Mouse (Mus musculus) ES-CJ7 (cell line): ENCODE data around the gene Gsk3a.

Experiments
- DNase-seq: peaks from one replicate; pipeline ENCODE4 v3.0.0; 2011; ENCODE audit warnings: low read depth, low spot score

Gsk3a gene

DNA sequence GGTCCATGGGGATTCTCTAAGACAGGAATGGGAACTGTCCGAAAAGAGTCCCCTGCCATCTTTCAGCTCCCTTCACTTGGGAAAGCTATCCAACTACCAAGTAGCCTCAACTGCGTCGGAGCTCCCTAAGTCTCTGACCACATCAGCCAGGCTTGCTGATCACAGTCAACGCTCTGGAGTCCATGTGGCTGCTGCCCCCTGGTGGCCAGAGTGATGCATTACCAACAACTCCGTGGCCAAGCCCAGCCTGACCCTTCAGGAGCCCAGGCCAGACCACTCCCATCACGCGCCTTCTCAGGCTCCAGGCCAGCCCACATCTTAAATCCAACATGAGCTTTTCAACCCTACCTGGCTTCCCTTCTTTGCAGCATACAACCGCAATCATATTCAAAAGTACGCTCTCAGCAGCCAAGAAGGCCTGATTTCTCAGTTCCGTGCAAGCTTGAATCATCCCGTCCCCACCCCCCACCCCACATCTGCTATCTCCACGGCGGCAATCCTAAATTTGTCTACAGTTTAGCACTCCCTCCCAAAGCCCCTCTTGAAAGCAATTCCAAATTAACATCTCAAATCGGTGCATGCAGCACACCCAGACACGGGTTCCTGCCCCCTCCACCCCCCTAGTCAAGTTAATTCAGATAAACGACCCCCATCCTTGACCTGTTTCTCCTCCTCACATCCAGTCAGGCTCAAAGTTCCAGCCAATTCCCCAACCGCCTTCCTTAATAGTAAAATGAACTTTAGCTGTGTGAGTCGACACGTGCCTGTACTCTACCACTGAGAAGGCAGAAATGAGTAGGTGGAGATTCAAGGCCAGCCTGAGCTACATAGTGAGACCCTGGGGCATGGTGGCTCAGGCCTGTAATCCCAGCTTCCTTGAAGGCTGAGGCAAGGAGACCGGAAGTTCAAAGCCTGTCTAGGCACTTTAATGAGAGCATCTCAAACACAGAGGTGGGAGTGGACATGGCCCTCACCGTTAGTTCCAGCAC lies 49.7 kb downstream of the Gsk3a start:
- peak; percentile 95 for DNase-seq

DNA sequence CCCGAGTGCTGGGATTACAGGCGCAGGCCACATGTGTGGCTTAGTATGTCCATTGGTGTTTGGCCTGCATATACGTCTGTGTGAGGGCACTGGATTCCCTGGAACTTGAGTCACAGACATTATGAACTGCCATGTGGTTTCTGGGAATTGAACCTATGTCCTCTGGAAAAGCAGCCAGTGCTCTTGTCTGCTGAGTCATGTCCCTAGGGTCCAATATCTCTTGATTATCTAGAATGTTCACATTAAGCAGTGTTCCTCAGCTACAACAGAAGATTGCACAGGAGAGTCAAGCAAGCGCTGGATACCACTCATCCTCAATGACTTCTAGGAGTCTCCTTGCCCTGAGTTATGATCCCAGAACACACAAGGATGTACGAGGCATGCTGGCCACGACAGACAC lies 53.6 kb downstream of the Gsk3a start:
- DNase-seq = no peak

DNA sequence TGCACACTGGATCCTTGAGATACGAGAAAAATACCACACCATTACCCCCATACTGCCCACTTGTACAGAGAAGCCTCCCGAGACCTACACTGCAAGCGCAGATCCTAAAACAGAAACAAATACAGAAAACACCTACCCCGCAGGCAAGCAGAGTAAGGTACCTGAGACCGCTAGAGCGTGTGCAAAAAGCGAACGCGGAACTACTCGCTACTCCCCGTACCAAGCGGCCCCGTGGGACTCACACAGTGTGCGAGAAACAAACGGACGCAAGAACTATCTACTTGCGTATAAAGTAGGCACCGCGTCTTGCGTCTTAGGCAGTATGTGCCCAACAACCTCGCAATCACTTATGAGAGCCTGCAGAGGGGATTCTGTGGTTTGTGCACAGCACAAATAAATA lies 55.8 kb downstream of the Gsk3a start:
- no peak for DNase-seq

DNA sequence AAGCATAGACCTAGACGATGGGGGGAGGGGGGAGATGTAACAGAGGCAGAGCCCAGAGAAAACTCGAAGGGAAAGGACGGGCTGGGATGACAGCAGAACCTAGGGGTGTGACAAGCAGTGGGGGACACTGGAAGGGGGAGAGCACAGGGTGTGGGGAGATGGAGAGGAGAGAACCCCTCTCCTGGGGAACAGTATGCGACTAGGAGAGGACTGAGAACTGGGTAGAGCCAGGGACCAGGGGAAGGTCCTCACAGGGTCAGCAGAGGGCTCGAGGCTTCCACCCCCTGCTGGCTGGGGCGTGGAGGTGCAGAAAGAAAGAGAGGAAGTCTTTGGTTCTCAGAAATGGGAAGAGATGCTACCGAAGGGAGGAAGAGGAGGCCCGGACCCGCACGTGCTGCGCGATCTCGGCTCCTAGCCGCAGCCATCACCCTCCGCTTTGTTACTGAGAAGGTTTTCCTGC lies 56.3 kb downstream of the Gsk3a start:
- peak; percentile 51 for DNase-seq

DNA sequence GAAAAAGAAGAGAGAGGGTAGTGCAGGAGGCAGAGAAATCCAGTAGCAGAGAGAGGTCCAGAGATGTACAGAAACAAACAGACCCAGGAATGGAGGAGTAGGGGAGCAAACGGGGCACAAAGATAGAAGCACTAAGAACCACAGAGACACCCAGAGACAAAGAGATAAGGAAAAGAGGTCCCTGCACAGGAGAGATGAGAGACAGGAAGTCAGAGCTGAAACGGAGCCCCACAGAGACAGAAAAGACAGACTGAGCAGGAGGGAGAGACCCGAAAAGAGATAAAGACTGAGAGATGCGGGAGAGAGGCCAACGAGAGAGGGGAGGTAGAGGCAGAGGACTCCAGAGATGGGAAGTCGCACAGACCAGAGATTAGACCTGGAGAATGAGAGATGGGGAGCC lies 57.1 kb downstream of the Gsk3a start:
- DNase-seq = no peak

DNA sequence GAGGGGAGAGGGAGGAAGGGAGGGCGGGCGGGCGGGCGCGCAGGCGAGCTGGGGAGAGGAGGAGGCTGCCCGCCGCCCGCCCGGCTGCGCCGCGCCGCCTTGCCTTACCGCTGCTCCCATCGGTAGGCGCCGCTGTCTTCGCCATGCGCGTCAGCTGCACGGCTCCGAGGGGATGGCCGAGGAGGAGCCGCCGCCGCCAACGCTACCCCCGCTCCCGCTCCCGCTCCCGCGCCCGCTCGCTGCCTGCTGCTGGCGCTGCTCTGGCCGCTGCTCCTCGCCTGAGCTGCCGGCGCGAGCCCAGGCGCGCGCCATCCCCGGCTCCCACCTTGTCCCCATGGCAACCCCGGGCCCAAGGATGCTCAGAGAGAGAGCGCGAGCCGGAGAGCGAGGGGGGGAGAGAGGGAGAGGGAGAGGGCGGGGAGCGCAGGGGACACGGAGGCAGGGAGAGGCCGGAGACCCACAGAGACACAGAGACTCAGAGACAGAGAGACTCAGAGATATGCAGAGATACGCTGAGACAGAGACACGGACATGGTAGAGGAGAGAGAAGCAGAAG lies 58.0 kb downstream of the Gsk3a start, which contains the start of gene Pou2f2:
Gene Pou2f2, minus strand, starts transcription at position 121 of the 556 bp plus-strand sequence.
- peak; percentile 76 for DNase-seq

DNA sequence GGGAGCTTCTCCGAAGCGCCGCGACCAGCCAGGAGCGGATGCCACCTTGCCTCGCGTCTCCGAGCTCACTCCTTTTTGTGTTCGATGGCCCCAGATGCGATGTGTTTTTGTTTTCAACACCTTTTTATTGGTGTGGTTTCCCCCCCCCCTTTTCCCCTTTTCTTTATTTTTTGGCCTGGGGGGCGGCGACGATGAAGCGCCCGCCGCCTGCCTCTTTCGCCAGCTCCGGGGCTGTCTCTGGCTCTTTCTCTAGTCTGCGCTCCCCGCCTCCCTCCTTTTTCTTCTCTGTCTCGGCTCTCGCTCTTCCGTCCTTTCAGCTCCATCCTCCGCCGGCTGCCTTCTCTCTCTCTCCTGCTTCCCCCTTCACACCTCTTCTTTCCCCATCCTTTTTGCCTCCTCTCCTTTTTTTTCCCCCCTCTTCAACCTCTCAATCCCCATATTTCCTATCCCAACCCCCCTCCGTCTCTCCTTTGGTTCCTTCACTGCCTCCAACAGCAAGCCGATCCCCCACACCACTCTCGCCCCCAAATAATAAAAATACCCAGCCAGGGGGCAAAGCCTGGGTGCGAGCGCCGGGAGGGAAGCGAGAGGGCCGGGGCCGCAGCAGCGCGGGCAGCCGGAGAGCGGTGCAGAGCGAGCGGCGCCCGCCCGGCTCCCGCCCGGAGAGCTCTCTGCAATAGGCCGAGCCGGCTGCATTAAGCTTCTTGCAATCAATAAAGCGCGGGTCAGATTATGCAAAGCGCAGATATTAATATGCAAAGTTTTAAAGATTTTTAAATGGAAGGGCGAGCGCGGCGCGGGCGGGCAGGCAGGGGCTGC lies 58.7 kb downstream of the Gsk3a start:
- DNase-seq = no peak

DNA sequence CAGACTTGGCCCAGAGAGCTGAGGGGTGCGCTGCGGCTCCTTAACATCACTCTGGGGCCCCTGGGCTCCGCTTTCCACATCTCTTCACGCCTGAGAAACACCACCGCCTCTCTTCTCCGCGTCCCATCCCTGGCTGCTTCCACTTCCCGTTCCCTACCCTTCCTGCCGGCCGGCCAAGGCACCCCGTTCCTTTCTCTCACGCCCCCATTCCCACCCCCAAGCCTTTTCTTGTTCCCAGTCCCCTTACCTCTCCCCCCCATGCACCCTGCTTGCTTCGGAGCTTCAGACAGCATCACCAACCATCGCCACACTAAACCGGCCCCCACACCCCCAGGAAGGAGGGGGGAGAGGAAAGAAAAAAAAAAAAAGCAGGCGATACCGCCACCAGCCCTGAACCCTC lies 59.3 kb downstream of the Gsk3a start:
- DNase-seq = no peak
